Mouse (Mus musculus) megakaryocyte, embryonic 14.5 days (primary cell): ENCODE data around the gene Tspear.

Experiments used
- FLI1 ChIP-seq: IDR thresholded peaks from 2 replicates; pipeline ENCODE4 v1.6.1; 2012; ENCODE audit warnings: low read length, inconsistent platforms, mixed read lengths
- GATA1 ChIP-seq: IDR thresholded peaks from 3 replicates; pipeline ENCODE4 v1.6.1; 2012; ENCODE audit warnings: mixed read lengths, low read length, inconsistent platforms, borderline replicate concordance

GRCm38 (mm10) chr10:77684181-77684580, 2.2 kb upstream of the Tspear start:
- TF ChIP-seq GATA1: no peak
- no peak for TF ChIP-seq FLI1
